Mouse (Mus musculus) heart, adult 8-10 months (tissue): ENCODE measurements at regions not wholly inside any gene's neighbourhood (a gene's known extent, or its start where the extent isn't known, plus 50 kb on each side); places are given as distances from the start of the nearest gene placed in this dataset.
A peak's percentile ranks its signal among the peaks of the same experiment; 100 is the strongest.
"Not testable (repeated sequence)": the region's sequence is repeated elsewhere in the genome, so short reads cannot be mapped to it uniquely, and the experiment has no call there.

Experiments used
- DNase-seq: peaks from one replicate; pipeline ENCODE4 v3.0.0; 2022; ENCODE audit warnings: low spot score

DNA sequence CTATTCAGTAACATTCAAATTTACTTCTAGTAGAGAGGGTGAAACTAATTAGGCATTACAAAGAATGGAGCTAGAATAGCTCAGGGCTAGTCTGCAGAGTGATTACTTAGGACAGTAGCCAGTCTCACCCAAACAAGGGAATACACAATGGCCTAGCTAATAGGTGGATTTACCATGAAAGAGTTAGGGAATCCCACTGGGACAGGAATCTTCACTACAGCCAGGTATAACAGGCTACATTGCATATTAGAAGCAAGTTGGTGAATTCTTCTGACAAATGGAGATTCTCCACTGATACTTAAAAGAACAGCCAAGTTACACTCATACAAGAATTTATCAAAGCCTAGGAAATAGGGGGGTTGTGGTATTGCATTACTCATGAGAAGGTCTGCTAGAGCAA, 670.2 kb upstream of the Chrm3 start:
- not testable (repeated sequence) for DNase-seq

DNA sequence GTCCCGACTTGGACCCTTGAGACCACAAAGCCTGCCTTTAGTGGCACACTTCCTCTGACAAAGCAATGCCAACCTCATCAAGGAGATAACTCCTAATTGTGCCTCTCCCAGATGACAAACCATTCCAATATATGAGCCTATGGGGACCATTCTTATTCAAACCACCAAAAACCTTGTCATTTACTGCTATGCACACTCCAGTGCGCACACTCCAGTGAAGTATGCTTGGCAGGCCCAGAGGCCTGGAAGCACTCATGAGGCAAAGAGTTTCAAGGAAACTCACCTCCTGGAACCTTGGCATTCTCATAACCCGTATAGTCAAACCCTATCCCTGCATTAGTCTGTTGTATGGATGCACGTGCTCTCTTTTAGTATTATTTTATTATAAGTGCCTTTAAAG, 669.7 kb upstream of the Chrm3 start:
- DNase-seq: no peak

- no peak for DNase-seq
These were observed 665.3 kb upstream of the Chrm3 start for GRCm38 (mm10) chr13:11025918-11026317.

GRCm38 (mm10) chr13:11024441-11024840, 663.8 kb upstream of the Chrm3 start:
- DNase-seq: no peak

DNA sequence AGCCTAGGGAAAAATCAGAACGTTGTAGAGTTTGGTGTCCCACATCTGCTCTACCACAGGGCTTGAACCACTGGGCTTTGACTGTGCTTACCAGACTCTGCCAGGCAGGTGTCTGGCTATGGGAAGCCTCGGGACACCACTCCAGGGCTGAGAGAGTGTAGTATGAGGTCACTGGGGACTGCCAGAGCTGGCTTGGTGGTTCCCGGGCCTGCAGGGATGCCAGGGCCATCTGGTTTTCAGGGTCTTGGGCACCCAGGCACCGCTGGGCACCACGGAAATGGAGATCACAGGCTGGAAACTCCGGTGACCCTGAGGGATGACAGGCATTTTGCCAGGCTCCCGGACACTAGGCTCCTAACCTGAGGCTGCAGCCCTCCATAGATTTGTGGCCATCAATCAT, 656.9 kb upstream of the Chrm3 start:
- DNase-seq: no peak

DNA sequence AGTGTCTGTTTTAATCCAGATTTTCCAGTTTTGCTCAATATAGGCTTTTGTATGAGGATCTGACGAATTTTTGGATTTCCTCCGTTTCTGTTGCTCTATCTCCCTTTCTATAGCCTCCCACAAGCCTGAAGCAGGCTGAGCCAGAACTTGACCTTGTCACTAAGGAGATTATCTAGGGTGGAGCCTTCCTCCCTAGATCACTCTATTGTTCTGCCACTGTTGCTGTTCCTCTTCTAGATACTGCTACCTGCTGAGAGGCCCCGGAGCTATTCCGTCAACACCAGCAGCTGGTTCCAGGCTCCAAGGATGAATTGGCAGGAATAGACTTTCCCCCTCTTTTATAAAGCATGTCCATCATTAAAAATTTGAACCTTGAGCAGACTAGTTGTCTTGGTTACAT, 644.7 kb upstream of the Chrm3 start:
- DNase-seq: no peak

- DNase-seq: no peak
These were observed 630.5 kb upstream of the Chrm3 start for GRCm38 (mm10) chr13:10991151-10991550.

DNA sequence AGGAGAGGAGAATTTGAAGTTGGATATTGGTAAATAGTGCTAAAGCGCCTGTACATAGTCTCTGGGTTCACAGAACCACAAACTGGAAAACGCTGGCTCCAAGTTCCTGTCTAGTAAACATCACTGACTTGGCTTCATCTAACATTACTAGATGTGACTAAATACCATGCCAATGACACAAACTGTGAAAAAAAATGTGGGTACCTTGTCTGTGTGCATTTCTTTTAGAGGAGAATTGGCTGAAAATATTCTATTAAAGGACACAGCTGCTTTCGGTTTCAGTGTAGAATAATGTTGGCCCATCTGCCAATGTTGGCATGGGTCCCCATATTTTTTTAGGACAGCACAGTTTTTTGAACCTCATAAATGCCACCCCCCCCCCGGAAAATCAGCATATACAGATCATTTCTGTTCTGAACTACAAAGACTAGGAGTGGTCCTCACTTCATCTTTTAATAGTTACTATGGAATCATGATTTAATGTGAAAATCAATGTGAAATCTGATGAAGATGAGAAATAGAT, 629.9 kb upstream of the Chrm3 start:
- no peak for DNase-seq

- DNase-seq: no peak
These were observed 628.6 kb upstream of the Chrm3 start for GRCm38 (mm10) chr13:10989095-10989814.

DNA sequence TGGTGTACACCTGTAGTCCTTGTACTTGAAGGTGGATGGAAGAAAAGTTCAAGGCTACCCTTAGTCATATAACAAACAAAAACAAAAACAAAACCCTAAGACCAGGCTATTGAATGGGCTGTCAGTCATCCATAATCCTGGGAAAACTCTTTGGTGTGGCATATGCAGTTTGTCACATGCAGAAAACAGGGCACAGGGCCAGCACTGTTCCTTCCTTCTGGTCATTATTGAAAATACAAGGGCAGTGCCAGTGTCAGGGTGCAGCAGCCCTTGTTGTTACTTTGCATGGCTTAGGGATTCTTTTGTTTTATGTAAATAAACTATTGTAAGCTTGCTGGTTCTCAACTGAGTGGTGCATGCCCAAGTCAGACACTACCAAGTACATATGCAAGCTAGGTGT, 623.1 kb upstream of the Chrm3 start:
- DNase-seq: no peak

DNA sequence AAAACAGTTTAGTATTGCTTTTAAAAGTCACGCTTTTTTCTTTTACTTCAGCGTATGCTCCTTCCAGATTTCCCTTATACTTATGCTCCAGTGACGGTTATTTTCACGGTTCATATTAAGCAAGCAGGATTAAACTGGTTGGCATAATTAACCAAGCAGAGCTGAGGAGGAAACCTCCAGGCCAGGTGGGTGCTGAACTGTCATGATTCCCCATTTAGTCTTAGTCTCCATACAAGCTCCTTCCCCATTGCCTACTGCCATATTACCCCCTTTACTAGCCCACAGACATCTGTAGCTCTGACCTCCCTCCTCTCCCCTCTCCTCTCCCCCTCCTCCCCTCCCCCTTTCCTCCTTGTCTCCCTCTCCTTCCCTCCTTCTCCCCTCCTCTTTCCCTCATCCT, 621.9 kb upstream of the Chrm3 start:
- DNase-seq: no peak

DNA sequence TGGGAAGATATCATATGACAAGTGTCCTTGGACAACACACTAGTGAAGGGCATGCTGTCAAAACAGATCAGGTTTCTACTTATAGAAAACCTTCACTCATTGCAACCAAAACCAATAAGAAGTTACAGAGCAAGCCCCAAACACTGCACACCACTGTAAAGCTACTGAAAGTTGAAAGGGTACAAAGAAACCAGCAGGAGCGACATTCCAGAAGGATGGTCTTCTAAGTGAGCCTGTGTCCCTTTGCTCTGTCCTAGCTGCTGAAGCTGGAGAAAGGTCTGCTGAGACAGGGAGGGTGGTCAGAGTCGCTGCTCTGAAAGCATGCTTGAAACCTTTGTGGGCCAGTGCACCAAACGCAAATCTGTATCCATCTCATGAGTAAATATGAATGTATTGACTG, 611.3 kb upstream of the Chrm3 start:
- no peak for DNase-seq

GRCm38 (mm10) chr13:10970721-10971120, 610.1 kb upstream of the Chrm3 start:
- no peak for DNase-seq

GRCm38 (mm10) chr13:10952923-10953322, 592.3 kb upstream of the Chrm3 start:
- no peak for DNase-seq

DNA sequence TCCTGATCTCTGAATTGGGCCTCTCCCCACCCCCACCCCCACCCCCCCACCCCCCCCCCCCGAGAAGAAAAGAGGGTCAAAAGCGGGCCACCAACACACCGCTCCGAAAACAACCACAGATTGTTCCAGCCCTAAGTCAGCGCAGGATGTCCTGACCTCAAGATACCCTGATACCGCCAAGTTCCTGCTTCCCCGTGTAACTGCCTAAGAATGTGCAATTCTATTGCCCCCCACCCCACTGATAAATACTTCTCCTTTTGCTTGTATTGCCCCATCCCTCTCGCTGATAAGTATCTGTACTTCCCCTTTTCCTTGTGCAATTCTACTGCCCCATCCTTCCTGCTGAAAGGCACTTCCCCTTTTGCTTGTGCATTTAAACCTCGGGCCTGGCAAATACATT, 590.0 kb upstream of the Chrm3 start:
- not testable (repeated sequence) for DNase-seq

- DNase-seq: no peak
These were observed 586.8 kb upstream of the Chrm3 start for GRCm38 (mm10) chr13:10947398-10947797.

GRCm38 (mm10) chr13:10943877-10944276, 583.2 kb upstream of the Chrm3 start:
- DNase-seq: no peak

DNA sequence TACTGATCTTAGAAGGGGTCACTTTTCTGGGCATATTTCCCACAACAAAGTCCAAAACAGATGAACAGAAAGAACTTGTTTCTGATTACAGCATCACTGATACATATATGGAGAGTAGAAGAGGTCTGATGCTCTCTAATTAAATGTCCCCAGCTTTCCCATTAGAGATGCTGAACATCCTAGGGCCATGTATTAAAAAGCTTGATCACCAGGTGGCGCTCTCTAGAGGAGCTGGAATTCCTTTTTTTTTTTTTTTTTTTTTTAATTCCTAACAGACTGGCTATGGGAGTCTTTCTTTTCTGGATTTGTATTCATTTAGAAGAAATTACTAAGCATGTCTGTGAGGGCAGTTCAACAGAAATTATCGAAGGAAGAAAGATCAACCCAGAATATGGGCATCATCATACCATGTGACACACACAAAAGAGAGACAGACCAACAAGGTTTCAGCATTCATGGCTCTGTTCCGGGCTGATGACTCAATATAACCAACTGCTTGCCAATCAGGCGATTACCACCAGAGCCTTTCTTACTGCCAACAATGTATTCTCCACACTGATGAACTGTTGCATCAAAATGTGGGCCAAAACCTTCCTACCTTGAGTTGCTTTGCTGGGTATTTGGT, 581.5 kb upstream of the Chrm3 start:
- peak; percentile 7 for DNase-seq

DNA sequence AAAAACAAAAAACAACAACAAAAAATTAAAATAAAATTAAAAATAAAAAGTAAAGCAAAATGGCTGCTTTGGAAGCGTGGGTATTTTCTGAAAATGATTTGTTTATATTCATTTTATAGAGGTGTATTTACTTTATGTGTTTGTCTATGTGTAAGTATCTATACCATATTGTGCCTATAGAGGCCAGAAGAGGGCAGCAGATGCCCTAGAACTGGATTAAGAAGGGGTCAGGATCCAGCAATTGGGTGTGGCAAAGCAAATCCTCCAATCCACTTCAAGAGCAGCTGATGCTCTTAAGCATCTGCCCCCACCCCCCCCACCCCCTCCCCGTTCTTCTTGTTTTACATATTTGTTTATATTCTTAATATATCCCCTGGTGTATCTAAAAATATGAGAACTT, 577.6 kb upstream of the Chrm3 start:
- no peak for DNase-seq

GRCm38 (mm10) chr13:10930741-10931140, 570.1 kb upstream of the Chrm3 start:
- no peak for DNase-seq

DNA sequence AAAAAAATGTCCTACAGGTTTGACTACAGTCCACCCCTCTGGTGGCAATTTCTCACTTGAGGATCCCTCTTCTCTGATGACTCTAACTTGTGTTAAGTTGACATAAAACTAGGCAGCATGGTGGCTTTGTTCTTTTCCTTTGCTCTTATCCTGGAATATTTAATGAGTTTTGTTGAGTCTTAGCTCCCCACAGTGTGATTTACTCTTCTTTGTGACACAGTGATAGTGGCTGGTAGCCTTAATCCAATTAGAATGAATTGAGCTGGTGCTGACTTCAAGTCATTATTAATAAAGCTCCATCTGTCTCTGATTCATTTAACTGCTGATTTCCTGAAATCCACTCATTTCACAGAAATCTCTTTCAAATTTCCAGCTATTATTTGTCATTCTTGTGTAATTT, 553.7 kb upstream of the Chrm3 start:
- no peak for DNase-seq

- no peak for DNase-seq
These were observed 548.6 kb upstream of the Chrm3 start for GRCm38 (mm10) chr13:10909122-10909751.

GRCm38 (mm10) chr13:10867864-10868263, 507.2 kb upstream of the Chrm3 start:
- no peak for DNase-seq
